Mouse (Mus musculus): ENCODE measurements around the gene 5330417C22Rik. TPM values are rescaled to one million over a fixed set of nuclear protein-coding genes. Genes with fewer than 3 reads are reported as not detected.

5330417C22Rik gene
- polyA plus RNA-seq, 1 experiment from 2014 or later, result 3.5 TPM

- Histone ChIP-seq H3K4me3 (ENCODE audit: low read depth, low read length) (no peak overlapping the region), H3K9ac (ENCODE audit: low read depth, low read length) (no peak overlapping the region), H3K27me3 (ENCODE audit: control insufficient read depth, insufficient read depth, low read length) (no peaks in the 10 kb centered on the region), H3K36me3 (ENCODE audit: control insufficient read depth, insufficient read depth, low read length) (no peaks in the 10 kb centered on the region), H3K27ac (ENCODE audit: low read depth, low read length) (no peak overlapping the region), H3K4me2 (replicated peaks; ENCODE audit: low read depth, low read length) (no peak overlapping the region), H3K9me3 (ENCODE audit: control insufficient read depth, low read length) (no peaks in the 10 kb centered on the region), H3K4me1 (replicated peaks; ENCODE audit: control insufficient read depth, insufficient read depth, low read length) (no peaks in the 10 kb centered on the region; the same call in 1 of the 2 replicates)
- DNase-seq (ENCODE audit: low spot score) (no peak), ATAC-seq (ENCODE audit: low FRiP score) (no peak)
- WGBS, result 73% methylated on average over 9 of the region's 9 CpGs
Observed at GRCm38 (mm10) chr3:108494861-108495474, 41.4 kb downstream of the 5330417C22Rik start.

GRCm38 (mm10) chr3:108489968-108490367, 46.4 kb downstream of the 5330417C22Rik start:
- Histone ChIP-seq H3K36me3 (ENCODE audit: control insufficient read depth, insufficient read depth, low read length) (no peaks in the 10 kb centered on the region), H3K27me3 (ENCODE audit: control insufficient read depth, insufficient read depth, low read length) (no peaks in the 10 kb centered on the region), H3K4me2 (replicated peaks; ENCODE audit: low read depth, low read length) (no peak overlapping the region), H3K9me3 (ENCODE audit: control insufficient read depth, low read length) (no peaks in the 10 kb centered on the region), H3K27ac (ENCODE audit: low read depth, low read length) (no peak overlapping the region), H3K4me1 (replicated peaks; ENCODE audit: control insufficient read depth, insufficient read depth, low read length) (no peaks in the 10 kb centered on the region), H3K9ac (ENCODE audit: low read depth, low read length) (no peak overlapping the region), H3K4me3 (ENCODE audit: low read depth, low read length) (no peak overlapping the region)
- 42% methylated on average over 3 of the region's 3 CpGs for WGBS
- ATAC-seq (ENCODE audit: low FRiP score) (no peak), DNase-seq (ENCODE audit: low spot score) (no peak)

GRCm38 (mm10) chr3:108484749-108485148, 51.6 kb downstream of the 5330417C22Rik start:
- ATAC-seq (ENCODE audit: low FRiP score), result no peak
- no peaks in the 10 kb centered on the region for H3K36me3 ChIP-seq (ENCODE audit: control insufficient read depth, insufficient read depth, low read length)
- H3K27ac ChIP-seq (ENCODE audit: low read depth, low read length), result no peak overlapping the region
- H3K27me3 ChIP-seq (ENCODE audit: control insufficient read depth, insufficient read depth, low read length), result no peaks in the 10 kb centered on the region
- no peak overlapping the region for H3K4me3 ChIP-seq (ENCODE audit: low read depth, low read length)
- H3K9ac ChIP-seq (ENCODE audit: low read depth, low read length), result no peak overlapping the region
- no peaks in the 10 kb centered on the region for H3K4me1 ChIP-seq (replicated peaks; ENCODE audit: control insufficient read depth, insufficient read depth, low read length)
- no peaks in the 10 kb centered on the region for H3K9me3 ChIP-seq (ENCODE audit: control insufficient read depth, low read length)
- DNase-seq (ENCODE audit: low spot score), result no peak
- no peak overlapping the region for H3K4me2 ChIP-seq (replicated peaks; ENCODE audit: low read depth, low read length)
- 85% methylated on average over 4 of the region's 4 CpGs for WGBS

GRCm38 (mm10) chr3:108478800-108479199, 57.5 kb downstream of the 5330417C22Rik start:
- WGBS, result 89% methylated on average over 4 of the region's 4 CpGs
- H3K27me3 ChIP-seq (ENCODE audit: control insufficient read depth, insufficient read depth, low read length), result no peaks in the 10 kb centered on the region
- H3K27ac ChIP-seq (ENCODE audit: low read depth, low read length), result no peak overlapping the region
- no peak for DNase-seq (ENCODE audit: low spot score)
- H3K4me1 ChIP-seq (replicated peaks; ENCODE audit: control insufficient read depth, insufficient read depth, low read length), result no peaks in the 10 kb centered on the region
- no peaks in the 10 kb centered on the region for H3K9me3 ChIP-seq (ENCODE audit: control insufficient read depth, low read length)
- H3K4me3 ChIP-seq (ENCODE audit: low read depth, low read length), result no peak overlapping the region
- H3K9ac ChIP-seq (ENCODE audit: low read depth, low read length), result no peak overlapping the region
- ATAC-seq (ENCODE audit: low FRiP score), result no peak
- H3K36me3 ChIP-seq (ENCODE audit: control insufficient read depth, insufficient read depth, low read length), result no peaks in the 10 kb centered on the region
- no peak overlapping the region for H3K4me2 ChIP-seq (replicated peaks; ENCODE audit: low read depth, low read length)

- 55% methylated on average over 14 of the region's 14 CpGs for WGBS
- H3K4me3 ChIP-seq (ENCODE audit: low read depth, low read length), result no peak overlapping the region
- H3K9ac ChIP-seq (ENCODE audit: low read depth, low read length), result no peak overlapping the region
- ATAC-seq (ENCODE audit: low FRiP score) (no peak), DNase-seq (ENCODE audit: low spot score) (no peak)
- no peak overlapping the region for H3K27ac ChIP-seq (ENCODE audit: low read depth, low read length)
- H3K4me2 ChIP-seq (replicated peaks; ENCODE audit: low read depth, low read length), result no peak overlapping the region
- H3K27me3 ChIP-seq (ENCODE audit: control insufficient read depth, insufficient read depth, low read length), result no peaks in the 10 kb centered on the region
- no peaks in the 10 kb centered on the region for H3K36me3 ChIP-seq (ENCODE audit: control insufficient read depth, insufficient read depth, low read length)
- H3K9me3 ChIP-seq (ENCODE audit: control insufficient read depth, low read length), result no peaks in the 10 kb centered on the region
- H3K4me1 ChIP-seq (replicated peaks; ENCODE audit: control insufficient read depth, insufficient read depth, low read length), result no peaks in the 10 kb centered on the region
Observed at GRCm38 (mm10) chr3:108476761-108477619, 59.3 kb downstream of the 5330417C22Rik start.

GRCm38 (mm10) chr3:108475496-108475895, 60.8 kb downstream of the 5330417C22Rik start:
- Histone ChIP-seq H3K27ac (ENCODE audit: low read depth, low read length) (no peak overlapping the region), H3K27me3 (ENCODE audit: control insufficient read depth, insufficient read depth, low read length) (no peaks in the 10 kb centered on the region), H3K36me3 (ENCODE audit: control insufficient read depth, insufficient read depth, low read length) (no peaks in the 10 kb centered on the region), H3K4me3 (ENCODE audit: low read depth, low read length) (no peak overlapping the region), H3K9me3 (ENCODE audit: control insufficient read depth, low read length) (no peaks in the 10 kb centered on the region), H3K9ac (ENCODE audit: low read depth, low read length) (no peak overlapping the region), H3K4me1 (replicated peaks; ENCODE audit: control insufficient read depth, insufficient read depth, low read length) (no peaks in the 10 kb centered on the region), H3K4me2 (replicated peaks; ENCODE audit: low read depth, low read length) (no peak overlapping the region)
- DNase-seq (ENCODE audit: low spot score) (no peak), ATAC-seq (ENCODE audit: low FRiP score) (no peak)
- 84% methylated on average over 5 of the region's 5 CpGs for WGBS

GRCm38 (mm10) chr3:108474969-108475368, 61.4 kb downstream of the 5330417C22Rik start:
- Histone ChIP-seq H3K4me3 (ENCODE audit: low read depth, low read length) (no peak overlapping the region), H3K27ac (ENCODE audit: low read depth, low read length) (no peak overlapping the region), H3K9ac (ENCODE audit: low read depth, low read length) (no peak overlapping the region), H3K36me3 (ENCODE audit: control insufficient read depth, insufficient read depth, low read length) (no peaks in the 10 kb centered on the region), H3K27me3 (ENCODE audit: control insufficient read depth, insufficient read depth, low read length) (no peaks in the 10 kb centered on the region), H3K9me3 (ENCODE audit: control insufficient read depth, low read length) (no peaks in the 10 kb centered on the region), H3K4me2 (replicated peaks; ENCODE audit: low read depth, low read length) (no peak overlapping the region), H3K4me1 (replicated peaks; ENCODE audit: control insufficient read depth, insufficient read depth, low read length) (no peaks in the 10 kb centered on the region)
- DNase-seq (ENCODE audit: low spot score) (no peak), ATAC-seq (ENCODE audit: low FRiP score) (no peak)
- 93% methylated on average over 7 of the region's 7 CpGs for WGBS

GRCm38 (mm10) chr3:108467760-108468159, 68.6 kb downstream of the 5330417C22Rik start:
- H3K4me1 ChIP-seq (replicated peaks; ENCODE audit: control insufficient read depth, insufficient read depth, low read length), result no peaks in the 10 kb centered on the region
- H3K27me3 ChIP-seq (ENCODE audit: control insufficient read depth, insufficient read depth, low read length), result no peaks in the 10 kb centered on the region
- no peaks in the 10 kb centered on the region for H3K9me3 ChIP-seq (ENCODE audit: control insufficient read depth, low read length)
- DNase-seq (ENCODE audit: low spot score) (peak; percentile 60), ATAC-seq (ENCODE audit: low FRiP score) (peak; percentile 51; the same call in 1 of the 2 replicates)
- no peak overlapping the region for H3K27ac ChIP-seq (ENCODE audit: low read depth, low read length)
- H3K4me2 ChIP-seq (replicated peaks; ENCODE audit: low read depth, low read length), result no peak overlapping the region
- 57% methylated on average over 8 of the region's 8 CpGs for WGBS
- H3K9ac ChIP-seq (ENCODE audit: low read depth, low read length), result no peak overlapping the region
- no peak overlapping the region for H3K4me3 ChIP-seq (ENCODE audit: low read depth, low read length)
- H3K36me3 ChIP-seq (ENCODE audit: control insufficient read depth, insufficient read depth, low read length), result no peaks in the 10 kb centered on the region

GRCm38 (mm10) chr3:108466425-108466824, 69.9 kb downstream of the 5330417C22Rik start:
- Histone ChIP-seq H3K36me3 (ENCODE audit: control insufficient read depth, insufficient read depth, low read length) (no peaks in the 10 kb centered on the region), H3K4me1 (replicated peaks; ENCODE audit: control insufficient read depth, insufficient read depth, low read length) (no peaks in the 10 kb centered on the region), H3K4me3 (ENCODE audit: low read depth, low read length) (no peak overlapping the region), H3K9ac (ENCODE audit: low read depth, low read length) (no peak overlapping the region), H3K27me3 (ENCODE audit: control insufficient read depth, insufficient read depth, low read length) (no peaks in the 10 kb centered on the region), H3K9me3 (ENCODE audit: control insufficient read depth, low read length) (no peaks in the 10 kb centered on the region), H3K4me2 (replicated peaks; ENCODE audit: low read depth, low read length) (no peak overlapping the region), H3K27ac (ENCODE audit: low read depth, low read length) (no peak overlapping the region)
- DNase-seq (ENCODE audit: low spot score) (peak; percentile 23), ATAC-seq (ENCODE audit: low FRiP score) (no peak)
- WGBS, result 89% methylated on average over 6 of the region's 6 CpGs

Measured in hindbrain, embryonic 11.5 days (tissue).